In genomic region chr14:25522415-25522814, GRCm38 (mm10) we compare ENCODE assay signal across 9 mouse cellular contexts.
DNase-seq lines count a peak whose midpoint lies in the region; ATAC-seq and TF ChIP-seq lines count a peak whose summit lies in the region.
"Had no signal": no experiment of that assay in that cellular context is flagged by ENCODE, and none has a peak within 500 bp of the region (broad histone marks: within the 10 kb centered on the region; RNA-seq: fewer than 3 reads in every experiment).

No protein-coding gene starts in this region.

- intact Hi-C loops in heart, postnatal 25 days (cut with DNase I), result loop anchor here (2.0 to 10.0 kb wide), 2 partner anchors 62 to 218 kb away; no protein-coding TSS in a partner anchor

- H3K4me1 ChIP-seq in heart, embryonic 10.5 days, result peaks cover 99% of the 10 kb centered on the region
- peaks cover 61% of the 10 kb centered on the region for H3K4me1 ChIP-seq in liver, adult 2 months (ENCODE audit: control insufficient read depth, insufficient read depth, low read length)

- no peak for TF ChIP-seq CTCF in liver, adult 2 months (IDR thresholded peaks at IDR 0.05; ENCODE audit: low read depth, low read length)

- peak overlapping the region; percentile 87 for H3K27ac ChIP-seq in heart, embryonic 10.5 days
- peak overlapping the region; percentile 93 for H3K27ac ChIP-seq in liver, adult 2 months (replicated peaks; ENCODE audit: insufficient read depth, low read depth, low read length)

- no peak for TF ChIP-seq POLR2A in liver, adult 2 months (IDR thresholded peaks at IDR 0.05; ENCODE audit: extremely low read depth, insufficient read depth, low read length)

- peaks cover 8% of the 10 kb centered on the region; the same call in 1 of the 2 replicates for H3K36me3 ChIP-seq in heart, embryonic 10.5 days
- no peaks in the 10 kb centered on the region for H3K36me3 ChIP-seq in liver, adult 2 months (ENCODE audit: control insufficient read depth, insufficient read depth, low read length)

- peak overlapping the region; percentile 32; the same call in 1 of the 2 replicates for H3K9ac ChIP-seq in liver, adult 2 months (ENCODE audit: low read depth, low read length)

- H3K9me3 ChIP-seq in heart, embryonic 10.5 days, result no peaks in the 10 kb centered on the region

- no peak for ATAC-seq in inflammation-experienced regulatory T-cells, adult 6 months

- H3K27me3 ChIP-seq in heart, embryonic 10.5 days (ENCODE audit: insufficient read depth, poor library complexity, severe bottlenecking), result no peaks in the 10 kb centered on the region
- no peaks in the 10 kb centered on the region for H3K27me3 ChIP-seq in liver, adult 2 months (ENCODE audit: control insufficient read depth, insufficient read depth, low read length)

- peaks cover 3% of the 10 kb centered on the region; the same call in 1 of the 2 replicates for H3K79me2 ChIP-seq in liver, adult 2 months (ENCODE audit: control insufficient read depth, insufficient read depth, low read length)

- 16% methylated on average over 4 of the region's 4 CpGs for WGBS in heart, embryonic 10.5 days
- 35% methylated on average over 4 of the region's 4 CpGs for WGBS in liver, adult 2 months

- peak; percentile 95 for DNase-seq in heart, embryonic 10.5 days (ENCODE audit: low spot score)
- DNase-seq in heart, postnatal 25 days (ENCODE audit: low spot score), result no peak
- peak; percentile 35 to 47 for DNase-seq in B cell, adult 2 months
- DNase-seq in c-Kit-positive CD71-positive TER-119-negative erythroid progenitor cells, embryonic 14.5 days (ENCODE audit: low read depth), result peak; percentile 89
- DNase-seq in liver, adult 2 months (ENCODE audit: extremely low read depth, low read depth, low spot score), result no peak
- DNase-seq in layer of hippocampus, adult 11-12 months (ENCODE audit: low spot score), result no peak
- DNase-seq in frontal cortex, adult 2 months (ENCODE audit: extremely low spot score in 1 of 2, low spot score in 1 of 2), result no peak
- DNase-seq: gastrocnemius, postnatal 36 days had no signal

- H3K4me3 ChIP-seq in heart, embryonic 10.5 days, result no peak overlapping the region
- H3K4me3 ChIP-seq in liver, adult 2 months (ENCODE audit: insufficient read depth, low read depth, low read length), result no peak overlapping the region

Comparison
In these comparisons a context has a peak if more than half of its experiments do, and no peak if none do; other contexts are left out.
1. DNase-seq: peak in heart, embryonic 10.5 days (single experiment), B cell, adult 2 months (2 of 2) and c-Kit-positive CD71-positive TER-119-negative erythroid progenitor cells, embryonic 14.5 days (single experiment); none in heart, postnatal 25 days (single experiment), liver, adult 2 months (single experiment), layer of hippocampus, adult 11-12 months (single experiment) and frontal cortex, adult 2 months (0 of 2).